Mouse (Mus musculus) liver, adult 2 months (tissue): Measurements from ENCODE around the gene Itih1.

Source experiments
- CTCF ChIP-seq: fragments of 200-500 bp; IDR thresholded peaks from 2 replicates; pipeline ENCODE4 v1.5.1; 2011; ENCODE audit warnings: low read depth, low read length, control low read depth
- POLR2A ChIP-seq: fragments of 200-500 bp; IDR thresholded peaks from 2 replicates; pipeline ENCODE4 v1.6.1; 2011; ENCODE audit warnings: low read length, control low read depth; ENCODE audit not compliant: insufficient read depth; ENCODE audit errors: extremely low read depth

DNA sequence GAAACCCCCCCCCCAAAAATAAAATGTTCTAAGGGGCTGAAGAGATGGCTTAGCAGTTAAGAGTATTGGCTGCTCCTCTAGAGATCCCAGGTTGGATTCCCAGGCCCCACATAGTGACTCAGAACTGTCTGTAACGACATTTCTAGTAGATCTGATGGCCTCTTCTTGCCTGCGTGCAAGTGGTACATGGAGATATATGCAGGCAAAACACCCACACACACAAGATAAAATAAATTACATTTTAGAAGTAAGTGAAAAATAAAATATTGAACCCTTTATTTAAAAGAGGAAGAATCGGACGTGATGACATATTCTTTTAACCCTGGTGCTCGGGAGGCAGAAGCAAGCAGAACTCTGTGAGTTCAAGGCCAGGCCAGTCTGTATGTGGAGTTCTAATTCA, 40.5 kb downstream of the Itih1 start:
- TF ChIP-seq POLR2A (no peak), CTCF (no peak)
